Comparison of ENCODE assay signal across 23 mouse cellular contexts in the genomic region with DNA sequence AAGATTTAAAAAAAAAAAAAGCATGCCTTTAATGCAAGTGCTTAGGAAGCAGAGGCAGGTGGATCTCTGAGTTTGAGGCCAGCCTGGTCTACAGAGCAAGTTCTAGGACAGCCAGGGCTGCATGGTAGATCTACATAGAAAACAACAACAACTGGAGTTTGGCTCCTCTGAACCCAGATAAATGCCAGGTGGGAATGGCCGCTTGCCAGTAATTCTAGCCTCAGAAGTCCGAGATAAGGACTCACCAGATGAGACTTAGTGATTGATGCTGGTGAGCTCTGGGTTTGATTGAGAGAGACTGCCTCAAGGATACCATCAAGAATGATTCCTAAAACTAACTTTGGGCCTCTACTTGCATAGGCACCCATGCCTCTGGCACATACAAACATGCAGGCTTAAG. TPM values are rescaled to one million over a fixed set of nuclear protein-coding genes. Genes with fewer than 3 reads are reported as not detected.
DNase-seq lines count a peak whose midpoint lies in the region; ATAC-seq and TF ChIP-seq lines count a peak whose summit lies in the region.
"Had no signal": no experiment of that assay in that cellular context is flagged by ENCODE, and none has a peak within 500 bp of the region (broad histone marks: within the 10 kb centered on the region; RNA-seq: fewer than 3 reads in every experiment).

No protein-coding gene starts in this region.

- peaks cover 17% of the 10 kb centered on the region; the same call in 1 of the 2 replicates for H3K79me2 ChIP-seq in liver, adult 2 months (ENCODE audit: control insufficient read depth, insufficient read depth, low read length)

- no peak overlapping the region for H3K9ac ChIP-seq in liver, adult 2 months (ENCODE audit: low read depth, low read length)
- no peak overlapping the region for H3K9ac ChIP-seq in liver, embryonic 12.5 days
- H3K9ac ChIP-seq: forebrain, embryonic 13.5 days; heart, embryonic 12.5 days; heart, embryonic 15.5 days; hindbrain, embryonic 15.5 days had no signal

- no peak for TF ChIP-seq CTCF in liver, adult 2 months (IDR thresholded peaks at IDR 0.05; ENCODE audit: low read depth, low read length)

- ATAC-seq in liver, embryonic 12.5 days = no peak
- ATAC-seq in frontal cortex, adult (ENCODE audit: low TSS enrichment) = no peak
- ATAC-seq: activated CD4-positive, CD25-positive, alpha-beta regulatory T cell, adult 4 months; forebrain, embryonic 13.5 days; forebrain, embryonic 16.5 days; intestine, postnatal 0 days had no signal

- 34% methylated on average over 2 of the region's 2 CpGs for WGBS in liver, adult 2 months
- WGBS in liver, embryonic 12.5 days (ENCODE audit: insufficient replicate concordance) = 64% methylated on average over 2 of the region's 2 CpGs

- peak; percentile 31 for DNase-seq in adrenal gland, adult 2 months
- no peak for DNase-seq in adrenal gland, adult 18-20 months (ENCODE audit: low spot score in 2 of 2)
- DNase-seq in cerebellum, postnatal 10 days = peak; percentile 17 to 20
- DNase-seq in cerebellum, adult 11 months = no peak
- peak; percentile 75 for DNase-seq in liver, adult 2 months (ENCODE audit: extremely low read depth, low read depth, low spot score)
- DNase-seq: cerebellum, adult 9-11 months; gastrocnemius, adult 2 months; gastrocnemius, postnatal 14 days; heart, adult 11 months; heart, postnatal 10 days; heart, postnatal 36 days; kidney, adult 2 months had no signal

- no peak overlapping the region for H3K4me3 ChIP-seq in liver, adult 2 months (ENCODE audit: insufficient read depth, low read depth, low read length)
- no peak overlapping the region for H3K4me3 ChIP-seq in liver, embryonic 12.5 days
- H3K4me3 ChIP-seq: forebrain, embryonic 10.5 days; forebrain, embryonic 13.5 days; gastrocnemius, adult 2 months; heart, embryonic 12.5 days; heart, embryonic 15.5 days; hindbrain, embryonic 15.5 days had no signal

- H3K36me3 ChIP-seq in liver, adult 2 months (ENCODE audit: control insufficient read depth, insufficient read depth, low read length) = peaks cover 14% of the 10 kb centered on the region
- peaks cover 31% of the 10 kb centered on the region for H3K36me3 ChIP-seq in liver, embryonic 12.5 days

- H3K27ac ChIP-seq in liver, adult 2 months (replicated peaks; ENCODE audit: insufficient read depth, low read depth, low read length) = no peak overlapping the region
- no peak overlapping the region for H3K27ac ChIP-seq in liver, embryonic 12.5 days
- H3K27ac ChIP-seq: forebrain, embryonic 10.5 days; forebrain, embryonic 13.5 days; gastrocnemius, adult 2 months; heart, embryonic 15.5 days; hindbrain, embryonic 15.5 days had no signal

- no peak overlapping the region for H3K4me2 ChIP-seq in liver, embryonic 12.5 days
- H3K4me2 ChIP-seq: forebrain, embryonic 13.5 days; heart, embryonic 12.5 days; heart, embryonic 15.5 days; hindbrain, embryonic 15.5 days had no signal

- no peak for TF ChIP-seq POLR2A in liver, adult 2 months (IDR thresholded peaks at IDR 0.05; ENCODE audit: extremely low read depth, insufficient read depth, low read length)

- peaks cover 7% of the 10 kb centered on the region; the same call in 1 of the 2 replicates for H3K4me1 ChIP-seq in liver, adult 2 months (ENCODE audit: control insufficient read depth, insufficient read depth, low read length)
- 0 out of 2 replicates have a peak, but pooled peaks cover 3% of the 10 kb centered on the region for H3K4me1 ChIP-seq in liver, embryonic 12.5 days
- H3K4me1 ChIP-seq: forebrain, embryonic 10.5 days; forebrain, embryonic 13.5 days; heart, embryonic 15.5 days; hindbrain, embryonic 15.5 days had no signal

- H3K9me3 ChIP-seq in liver, embryonic 12.5 days (replicated peaks) = no peaks in the 10 kb centered on the region
- H3K9me3 ChIP-seq: forebrain, embryonic 10.5 days; forebrain, embryonic 13.5 days; heart, embryonic 12.5 days; heart, embryonic 15.5 days; hindbrain, embryonic 15.5 days had no signal

- H3K27me3 ChIP-seq in liver, adult 2 months (ENCODE audit: control insufficient read depth, insufficient read depth, low read length) = no peaks in the 10 kb centered on the region
- no peaks in the 10 kb centered on the region for H3K27me3 ChIP-seq in liver, embryonic 12.5 days (replicated peaks)
- H3K27me3 ChIP-seq: forebrain, embryonic 13.5 days; heart, embryonic 12.5 days; heart, embryonic 15.5 days; hindbrain, embryonic 15.5 days had no signal

RNA-seq across cellular contexts. Expression of gene Gigyf2, which starts 23.8 kb away (rescaled TPM):
- total RNA-seq in adrenal gland, adult 2 months (2021) = 10 to 100 TPM; 66.6 to 95.5 TPM
- 17.0 and 24.7 TPM in 2 replicates for polyA plus RNA-seq in adrenal gland, adult 2 months (2012; rRNA removed)
- total RNA-seq in adrenal gland, adult 18-20 months (2021) = 100 to 1,000 TPM in 1 of 2 experiments, 10 to 100 TPM in 1; 79.7 to 101 TPM
- total RNA-seq in liver, adult 2 months (2014; rRNA removed) = 39.2 and 39.7 TPM in 2 replicates
- 15.8 and 21.1 TPM in 2 replicates for polyA plus RNA-seq in liver, adult 2 months (2012; rRNA removed)
- 25.4 and 27.8 TPM in 2 replicates for polyA plus RNA-seq in liver, embryonic 12.5 days (2016; fragmentation: Nextera tagmentation; extraction: Ambion mirVana)

RNA-seq across cellular contexts. Expression of gene Kcnj13, which starts 44.0 kb away (rescaled TPM):
- not detected for total RNA-seq in adrenal gland, adult 2 months (2021)
- not detected in 2 replicates for polyA plus RNA-seq in adrenal gland, adult 2 months (2012; rRNA removed)
- total RNA-seq in adrenal gland, adult 18-20 months (2021) = not detected
- total RNA-seq in liver, adult 2 months (2014; rRNA removed) = not detected in 2 replicates
- polyA plus RNA-seq in liver, adult 2 months (2012; rRNA removed) = not detected in 2 replicates
- polyA plus RNA-seq in liver, embryonic 12.5 days (2016; fragmentation: Nextera tagmentation; extraction: Ambion mirVana) = 0.43 and 0.79 TPM in 2 replicates
- total RNA-seq: gastrocnemius, postnatal 14 days; heart, adult 8-10 months; heart, postnatal 10 days; heart, postnatal 36 days had no signal

Comparison
In these comparisons a context has a peak if more than half of its experiments do, and no peak if none do; other contexts are left out.
1. DNase-seq: peak in adrenal gland, adult 2 months (single experiment), cerebellum, postnatal 10 days (2 of 2) and liver, adult 2 months (single experiment); none in adrenal gland, adult 18-20 months (0 of 2) and cerebellum, adult 11 months (single experiment).